Mouse (Mus musculus) embryonic facial prominence, embryonic 10.5 days (tissue): ENCODE measurements around the gene Trpv2. TPM values are rescaled to one million over a fixed set of nuclear protein-coding genes. Genes with fewer than 3 reads are reported as not detected.
A peak's percentile ranks its signal among the peaks of the same experiment; 100 is the strongest.

Experiments used
- DNase-seq: peaks from one replicate; pipeline ENCODE4 v3.0.0-alpha.2; 2017; ENCODE audit warnings: low spot score
- H3K27ac ChIP-seq: fragments of 300-500 bp; sonication (generic); replicated peaks from 2 replicates; pipeline ENCODE4 v1.5.1; 2016; ENCODE audit warnings: mild to moderate bottlenecking
- H3K27me3 ChIP-seq: fragments of 300-500 bp; sonication (generic); replicated peaks from 2 replicates; pipeline ENCODE4 v1.6.1; 2016; ENCODE audit warnings: low read depth, mild to moderate bottlenecking; ENCODE audit not compliant: poor library complexity, severe bottlenecking
- H3K36me3 ChIP-seq: fragments of 300-500 bp; sonication (generic); replicated peaks from 2 replicates; pipeline ENCODE4 v1.6.1; 2016; ENCODE audit warnings: mild to moderate bottlenecking, moderate library complexity
- H3K4me1 ChIP-seq: fragments of 300-500 bp; sonication (generic); 2 replicates; pipeline ENCODE4 v1.6.1; 2016
- H3K4me3 ChIP-seq: fragments of 300-500 bp; sonication (generic); 2 replicates; pipeline ENCODE4 v1.5.1; 2016; ENCODE audit warnings: mild to moderate bottlenecking, moderate library complexity
- H3K9me3 ChIP-seq: fragments of 300-500 bp; sonication (generic); 2 replicates; pipeline ENCODE4 v1.6.1; 2016; ENCODE audit warnings: mild to moderate bottlenecking
- WGBS: fragments of 180-500 bp; shearing (Covaris S2); methylation state at CpG from one replicate; pipeline ENCODE4 v1.1.7; 2016; 5-methylcytosine and 5-hydroxymethylcytosine counted together
- polyA plus RNA-seq: library from polyadenylated mRNA; unstranded; fragments of >200 nt; fragmentation: Nextera tagmentation; extraction: Ambion mirVana; gene quantifications from 2 replicates; pipeline ENCODE4 v1.2.1, GENCODE M21; 2016

Gene Trpv2
- polyA plus RNA-seq, 1 experiment from 2014 or later: 3.8 TPM

GRCm38 (mm10) chr11:62598571-62598970 is 24.3 kb downstream of the Trpv2 start:
- 86% methylated on average over 4 of the region's 4 CpGs for WGBS
- Histone ChIP-seq H3K4me3 (no peak overlapping the region), H3K36me3 (peaks cover 6% of the 10 kb centered on the region), H3K9me3 (no peaks in the 10 kb centered on the region), H3K27ac (no peak overlapping the region), H3K4me1 (peaks cover 6% of the 10 kb centered on the region; the same call in 1 of the 2 replicates), H3K27me3 (no peaks in the 10 kb centered on the region)
- DNase-seq: no peak

GRCm38 (mm10) chr11:62601732-62602618 is 27.7 kb downstream of the Trpv2 start:
- Histone ChIP-seq H3K9me3 (no peaks in the 10 kb centered on the region), H3K4me1 (peaks cover 34% of the 10 kb centered on the region), H3K36me3 (peaks cover 40% of the 10 kb centered on the region), H3K4me3 (peak overlapping the region; percentile 97), H3K27ac (peak overlapping the region; percentile 99), H3K27me3 (no peaks in the 10 kb centered on the region)
- no peak for DNase-seq
- 13% methylated on average over 17 of the region's 17 CpGs for WGBS

- under 1% methylated on average over 58 of the region's 58 CpGs for WGBS
- peak; percentile 99 for DNase-seq
- Histone ChIP-seq H3K9me3 (no peaks in the 10 kb centered on the region), H3K27me3 (no peaks in the 10 kb centered on the region), H3K27ac (peak overlapping the region; percentile 99), H3K4me1 (peaks cover 34% of the 10 kb centered on the region), H3K4me3 (peak overlapping the region; percentile 97), H3K36me3 (peaks cover 48% of the 10 kb centered on the region)
Observed at GRCm38 (mm10) chr11:62602619-62603311, 28.5 kb downstream of the Trpv2 start.

GRCm38 (mm10) chr11:62603312-62604056 is 29.2 kb downstream of the Trpv2 start:
- H3K36me3 ChIP-seq: peaks cover 56% of the 10 kb centered on the region
- under 1% methylated on average over 13 of the region's 13 CpGs for WGBS
- DNase-seq: peak; percentile 34

GRCm38 (mm10) chr11:62604123-62604706 is 29.9 kb downstream of the Trpv2 start:
- no peak for DNase-seq
- WGBS: 24% methylated on average over 5 of the region's 5 CpGs
- H3K36me3 ChIP-seq: peaks cover 63% of the 10 kb centered on the region
- peak overlapping the region; percentile 97 for H3K4me3 ChIP-seq
- no peaks in the 10 kb centered on the region for H3K27me3 ChIP-seq
- peak overlapping the region; percentile 99 for H3K27ac ChIP-seq
- no peaks in the 10 kb centered on the region for H3K9me3 ChIP-seq
- peaks cover 31% of the 10 kb centered on the region for H3K4me1 ChIP-seq

More at GRCm38 (mm10) chr11:62603312-62604056, 29.2 kb downstream of the Trpv2 start:
- Histone ChIP-seq H3K4me1 (peaks cover 31% of the 10 kb centered on the region), H3K9me3 (no peaks in the 10 kb centered on the region), H3K27me3 (no peaks in the 10 kb centered on the region), H3K27ac (peak overlapping the region; percentile 99), H3K4me3 (peak overlapping the region; percentile 97)

GRCm38 (mm10) chr11:62604886-62605618 is 30.8 kb downstream of the Trpv2 start:
- H3K27ac ChIP-seq: peak overlapping the region; percentile 99; the same call in 1 of the 2 replicates

GRCm38 (mm10) chr11:62605619-62606298 is 31.5 kb downstream of the Trpv2 start:
- H3K9me3 ChIP-seq: no peaks in the 10 kb centered on the region
- peak overlapping the region; percentile 97 for H3K4me3 ChIP-seq
- WGBS: 39% methylated on average over 10 of the region's 10 CpGs
- no peaks in the 10 kb centered on the region for H3K27me3 ChIP-seq
- H3K36me3 ChIP-seq: peaks cover 78% of the 10 kb centered on the region
- H3K4me1 ChIP-seq: peaks cover 31% of the 10 kb centered on the region
- H3K27ac ChIP-seq: peak overlapping the region; percentile 37; the same call in 1 of the 2 replicates
- peak; percentile 47 for DNase-seq

More at GRCm38 (mm10) chr11:62604886-62605618, 30.8 kb downstream of the Trpv2 start:
- Histone ChIP-seq H3K36me3 (peaks cover 71% of the 10 kb centered on the region), H3K27me3 (no peaks in the 10 kb centered on the region), H3K9me3 (no peaks in the 10 kb centered on the region), H3K4me1 (peaks cover 31% of the 10 kb centered on the region), H3K4me3 (peak overlapping the region; percentile 97)
- no peak for DNase-seq
- WGBS: 18% methylated on average over 3 of the region's 3 CpGs

- Histone ChIP-seq H3K36me3 (peaks cover 83% of the 10 kb centered on the region), H3K4me1 (peaks cover 31% of the 10 kb centered on the region), H3K9me3 (no peaks in the 10 kb centered on the region), H3K4me3 (peak overlapping the region; percentile 97; the same call in 1 of the 2 replicates), H3K27me3 (no peaks in the 10 kb centered on the region), H3K27ac (0 out of 2 replicates have a peak overlapping the region, but pooled peaks have one; percentile 16)
- 78% methylated on average over 10 of the region's 10 CpGs for WGBS
- no peak for DNase-seq
Observed at GRCm38 (mm10) chr11:62606299-62607169, 32.2 kb downstream of the Trpv2 start.

- H3K4me3 ChIP-seq: no peak overlapping the region
- H3K4me1 ChIP-seq: peaks cover 28% of the 10 kb centered on the region
- no peak overlapping the region for H3K27ac ChIP-seq
- H3K36me3 ChIP-seq: peaks cover 90% of the 10 kb centered on the region
- no peaks in the 10 kb centered on the region for H3K27me3 ChIP-seq
- WGBS: 74% methylated on average over 10 of the region's 10 CpGs
- no peak for DNase-seq
- H3K9me3 ChIP-seq: no peaks in the 10 kb centered on the region
Observed at GRCm38 (mm10) chr11:62607170-62607951, 33.1 kb downstream of the Trpv2 start.

GRCm38 (mm10) chr11:62607952-62608201 is 33.6 kb downstream of the Trpv2 start:
- no peak for DNase-seq
- Histone ChIP-seq H3K4me3 (no peak overlapping the region), H3K4me1 (peaks cover 30% of the 10 kb centered on the region), H3K9me3 (no peaks in the 10 kb centered on the region), H3K27ac (no peak overlapping the region), H3K36me3 (peaks cover 90% of the 10 kb centered on the region), H3K27me3 (no peaks in the 10 kb centered on the region)
- 98% methylated on average over 1 of the region's 1 CpGs for WGBS
